Mouse (Mus musculus) C2C12 (cell line): ENCODE data around the gene Lamb2.

Source experiments
- CEBPB ChIP-seq: IDR thresholded peaks from one replicate; pipeline ENCODE4 v1.6.1; 2011; ENCODE audit warnings: low read depth, mild to moderate bottlenecking, control low read depth, moderate library complexity
- CTCF ChIP-seq: IDR thresholded peaks from one replicate; pipeline ENCODE4 v1.5.1; 2011; ENCODE audit not compliant: control insufficient read depth, insufficient read depth, insufficient read length
- FOSL1 ChIP-seq: IDR thresholded peaks from one replicate; pipeline ENCODE4 v1.8.0; 2011; ENCODE audit warnings: mild to moderate bottlenecking, low read length; ENCODE audit not compliant: poor library complexity, insufficient read depth, severe bottlenecking
- MAX ChIP-seq: IDR thresholded peaks from one replicate; pipeline ENCODE4 v1.6.1; 2011; ENCODE audit warnings: mild to moderate bottlenecking, control low read depth
- MYOG ChIP-seq: IDR thresholded peaks from one replicate; pipeline ENCODE4 v1.6.1; 2011; ENCODE audit not compliant: control insufficient read depth, insufficient read length; ENCODE audit errors: extremely low read depth
- USF1 ChIP-seq: IDR thresholded peaks from one replicate; pipeline ENCODE4 v1.6.1; 2011; ENCODE audit warnings: low read depth, mild to moderate bottlenecking, control low read depth, moderate library complexity

GRCm38 (mm10) chr9:108474528-108474927 is 5.0 kb upstream of the Lamb2 start:
- no peak for TF ChIP-seq MYOG
- no peak for TF ChIP-seq CTCF
- TF ChIP-seq MAX: no peak
- TF ChIP-seq FOSL1: no peak
- TF ChIP-seq CEBPB: no peak
- TF ChIP-seq USF1: no peak
